Mouse (Mus musculus): ENCODE data around the gene Ap3m1.
"Not testable (repeated sequence)": the region's sequence is repeated elsewhere in the genome, so short reads cannot be mapped to it uniquely, and the experiment has no call there.

Ap3m1 gene

DNA sequence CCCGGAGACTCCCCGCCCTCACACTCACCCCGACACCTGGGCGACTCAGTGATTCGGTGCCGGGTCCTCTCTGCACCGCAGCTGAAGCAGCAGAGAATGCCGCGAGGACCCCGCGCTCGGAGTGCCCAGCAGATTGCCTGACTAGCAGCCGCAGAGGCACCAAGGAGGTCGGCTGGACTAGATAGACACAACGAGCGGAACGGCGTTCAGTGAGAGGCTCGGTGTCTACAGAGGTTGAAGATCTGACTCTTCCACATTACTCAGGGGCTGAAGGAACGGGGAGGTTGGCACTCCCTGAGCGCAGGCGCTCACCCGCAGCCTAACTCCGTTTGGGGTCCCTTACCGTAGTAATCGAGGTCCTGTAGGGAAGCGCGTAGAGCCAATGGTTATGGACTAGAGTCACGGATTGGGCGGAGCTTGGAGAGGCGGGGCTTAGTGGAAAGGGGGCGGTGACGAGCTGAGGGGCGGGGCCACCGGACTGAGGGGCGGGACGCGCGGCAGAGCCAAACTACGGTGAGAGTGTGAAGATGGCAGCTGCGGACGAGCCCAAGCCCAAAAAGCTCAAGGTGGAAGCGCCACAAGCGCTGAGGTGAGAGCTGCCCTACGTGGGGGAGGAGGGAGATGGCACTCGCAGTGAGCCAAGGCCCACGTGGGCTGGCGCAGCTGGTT is at the start of gene Ap3m1, which contains the start of gene Adk:
Gene Ap3m1, minus strand, starts transcription at position 397 of the 669 bp plus-strand sequence.
Gene Adk, plus strand, starts transcription at position 463 of the 669 bp plus-strand sequence.
- DNase-seq: peak; percentile 96

DNA sequence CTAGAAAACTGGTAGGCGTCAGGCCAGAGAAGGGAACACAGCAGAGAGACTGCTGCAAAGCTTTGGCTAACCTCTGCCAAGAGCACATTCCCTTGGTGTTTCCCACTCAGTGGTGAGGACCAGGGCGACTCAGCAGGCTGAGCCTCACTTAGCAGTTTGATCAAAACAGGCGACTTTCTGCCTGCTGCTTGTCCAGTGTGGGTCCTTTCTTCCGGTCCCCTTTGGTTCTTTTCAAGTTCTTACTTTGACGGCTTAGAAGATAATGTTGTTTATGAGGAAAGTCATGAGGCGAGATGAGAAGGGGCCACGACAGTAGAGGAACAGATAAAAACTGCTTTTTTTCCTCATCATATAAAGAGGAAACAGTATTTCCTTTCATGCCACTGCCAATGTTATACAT is 49.3 kb upstream of the Ap3m1 start:
- DNase-seq: peak; percentile 33

DNA sequence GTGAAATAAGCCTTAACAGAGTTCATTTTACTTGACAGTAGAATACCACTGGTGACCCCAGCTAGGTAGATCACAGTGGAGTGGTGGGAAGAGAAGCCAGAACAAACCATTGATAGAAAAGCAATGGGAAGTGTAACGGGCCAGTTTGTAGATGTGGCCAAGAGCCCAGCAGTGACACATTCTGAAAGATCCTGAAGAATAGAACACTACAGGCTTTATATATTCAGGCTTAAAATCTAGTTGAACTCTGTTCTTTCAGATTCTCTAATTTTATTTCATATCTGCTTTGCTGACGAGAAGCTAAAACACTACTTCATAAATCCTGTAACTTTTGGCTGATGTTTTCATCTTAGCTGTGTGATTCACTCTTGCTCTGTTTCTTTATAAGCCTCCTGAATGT is 48.6 kb upstream of the Ap3m1 start:
- no peak for DNase-seq

DNA sequence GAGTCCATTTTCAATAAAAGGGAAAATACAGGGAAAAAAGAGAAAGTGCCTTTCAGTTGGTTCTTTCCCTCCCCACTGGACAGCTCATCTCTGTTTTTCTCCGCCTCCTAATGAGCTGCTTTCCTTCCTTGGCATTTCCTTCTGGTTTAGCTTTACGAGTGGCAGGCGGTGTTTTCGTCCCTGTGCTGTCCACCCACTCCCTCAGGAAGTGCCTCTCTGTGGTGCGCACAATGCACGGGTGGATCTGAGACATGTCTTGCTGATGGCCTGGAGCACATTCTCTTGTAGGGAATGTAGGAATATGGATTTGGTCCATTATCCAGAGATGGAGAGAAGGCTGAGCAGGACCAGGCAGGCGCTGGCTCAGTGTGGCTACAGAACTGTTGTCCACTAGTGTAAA is 47.1 kb upstream of the Ap3m1 start:
- DNase-seq: peak; percentile 34

DNA sequence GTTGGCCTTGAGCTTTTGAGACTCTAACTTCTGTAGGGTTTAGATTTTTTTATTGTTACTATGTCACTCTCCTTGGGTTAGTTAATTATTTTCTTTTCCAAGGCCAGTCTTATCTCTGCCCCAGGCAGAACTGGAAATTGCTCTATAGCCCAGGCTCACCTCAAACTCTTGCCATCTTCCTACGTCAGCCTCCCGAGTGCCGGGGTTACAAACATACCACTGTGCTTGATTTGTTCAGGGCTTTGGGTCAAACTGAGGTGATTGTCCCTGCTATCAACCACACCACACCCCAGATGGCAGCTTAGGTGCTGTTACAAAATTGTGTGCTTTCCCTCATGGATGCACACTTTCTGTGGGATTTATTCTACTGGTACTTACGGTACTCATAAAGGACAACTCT is 44.4 kb upstream of the Ap3m1 start:
- peak; percentile 20 for DNase-seq

DNA sequence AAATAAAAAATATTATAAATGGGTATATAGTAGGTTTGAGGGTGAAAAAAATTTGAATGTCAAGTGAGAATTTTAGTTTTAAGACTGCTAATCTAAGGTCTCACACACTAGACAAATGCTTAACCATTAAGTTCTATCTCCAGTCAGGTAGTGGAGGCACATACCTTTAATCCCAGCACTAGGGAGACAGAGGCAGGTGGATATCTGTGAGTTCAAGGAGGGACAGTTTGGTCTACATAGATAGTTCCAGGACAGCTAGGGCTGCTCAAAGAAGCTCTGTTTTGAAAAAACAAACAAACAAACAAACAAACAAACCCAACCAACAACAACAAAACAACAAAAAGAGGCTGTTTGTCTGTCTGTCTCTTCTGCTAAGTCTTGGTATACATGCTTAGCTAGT is 44.0 kb upstream of the Ap3m1 start:
- DNase-seq: no peak

DNA sequence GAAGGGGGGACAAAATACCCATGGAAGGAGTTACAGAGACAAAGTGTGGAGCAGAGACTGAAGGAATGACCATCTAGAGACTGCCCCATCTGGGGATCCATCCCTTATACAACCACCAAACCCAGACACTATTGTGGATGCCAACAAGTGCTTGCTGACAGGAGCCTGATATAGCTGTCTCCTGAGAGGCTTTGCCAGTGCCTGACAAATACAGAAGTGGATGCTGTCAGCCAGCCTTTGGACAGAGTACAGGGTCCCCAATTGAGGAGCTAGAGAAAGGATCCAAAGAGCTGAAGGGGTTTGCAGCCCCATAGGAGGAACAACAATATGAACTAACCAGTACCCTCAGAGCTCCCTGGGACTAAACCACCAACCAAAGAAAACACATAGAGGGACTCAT is 41.9 kb upstream of the Ap3m1 start:
- DNase-seq: not testable (repeated sequence)

DNA sequence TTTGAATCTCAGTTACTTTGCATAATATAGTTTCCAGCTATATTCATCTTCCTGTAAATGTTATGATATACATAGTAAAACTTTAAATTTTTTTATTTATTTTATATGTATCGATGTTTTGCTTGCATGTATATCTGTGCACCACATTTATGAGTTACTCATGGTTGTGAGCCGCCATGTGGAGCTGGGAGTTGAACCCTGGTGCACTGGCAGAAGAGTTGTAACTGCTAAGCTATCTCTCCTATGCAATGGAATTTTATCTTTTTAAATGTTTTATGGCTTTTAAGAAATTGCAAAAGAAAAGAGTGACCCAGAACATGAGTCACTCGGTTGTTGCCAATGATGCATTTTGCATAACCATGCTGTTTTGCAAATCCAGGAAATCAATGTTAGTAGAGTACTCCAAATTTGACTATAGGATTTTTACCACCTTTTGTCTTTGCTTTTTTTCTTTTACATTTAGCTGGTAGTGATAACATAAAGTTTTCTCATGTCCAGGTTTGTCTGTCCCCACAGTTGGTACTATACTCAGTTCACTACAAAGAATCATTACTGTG is 38.7 kb upstream of the Ap3m1 start:
- no peak for DNase-seq

DNA sequence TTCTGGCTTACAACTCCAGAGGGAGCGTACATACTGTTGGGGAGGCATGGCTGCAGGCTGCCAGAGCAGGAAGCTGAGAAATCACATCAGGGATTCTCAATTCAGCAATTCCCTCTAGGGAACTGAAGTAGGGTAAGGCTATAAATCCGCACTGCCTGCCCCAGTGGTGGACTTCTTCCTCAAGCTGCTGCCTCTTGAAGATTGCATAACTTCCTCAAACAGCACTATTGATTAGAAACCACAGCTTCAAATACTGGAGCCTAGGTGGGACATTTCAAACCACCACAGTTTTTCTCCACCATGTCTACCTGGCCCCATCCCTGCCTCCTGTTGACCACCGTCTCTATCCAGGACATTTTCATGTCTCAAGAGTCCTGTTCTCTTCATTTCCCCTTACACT is 38.1 kb upstream of the Ap3m1 start:
- no peak for DNase-seq

DNA sequence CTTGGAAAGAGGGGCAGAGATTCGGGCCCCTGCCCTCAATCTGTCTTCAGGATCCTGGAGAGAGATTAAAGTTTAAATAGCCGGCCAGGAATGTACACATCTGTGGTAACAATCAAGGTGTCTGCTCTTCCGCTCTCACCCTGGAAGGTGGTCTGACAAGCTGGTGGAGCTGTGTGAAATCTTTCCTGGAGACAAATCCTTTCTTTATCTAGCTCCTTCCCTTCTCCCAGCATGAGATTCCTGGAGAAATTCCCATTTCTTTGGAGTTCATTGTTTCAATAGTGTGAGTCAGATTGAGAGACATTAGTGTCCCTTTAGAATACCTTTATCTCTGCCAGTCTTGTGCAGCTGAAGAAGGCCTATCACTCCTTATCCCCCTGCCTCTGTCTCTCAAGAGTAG is 36.4 kb upstream of the Ap3m1 start:
- DNase-seq: no peak

DNA sequence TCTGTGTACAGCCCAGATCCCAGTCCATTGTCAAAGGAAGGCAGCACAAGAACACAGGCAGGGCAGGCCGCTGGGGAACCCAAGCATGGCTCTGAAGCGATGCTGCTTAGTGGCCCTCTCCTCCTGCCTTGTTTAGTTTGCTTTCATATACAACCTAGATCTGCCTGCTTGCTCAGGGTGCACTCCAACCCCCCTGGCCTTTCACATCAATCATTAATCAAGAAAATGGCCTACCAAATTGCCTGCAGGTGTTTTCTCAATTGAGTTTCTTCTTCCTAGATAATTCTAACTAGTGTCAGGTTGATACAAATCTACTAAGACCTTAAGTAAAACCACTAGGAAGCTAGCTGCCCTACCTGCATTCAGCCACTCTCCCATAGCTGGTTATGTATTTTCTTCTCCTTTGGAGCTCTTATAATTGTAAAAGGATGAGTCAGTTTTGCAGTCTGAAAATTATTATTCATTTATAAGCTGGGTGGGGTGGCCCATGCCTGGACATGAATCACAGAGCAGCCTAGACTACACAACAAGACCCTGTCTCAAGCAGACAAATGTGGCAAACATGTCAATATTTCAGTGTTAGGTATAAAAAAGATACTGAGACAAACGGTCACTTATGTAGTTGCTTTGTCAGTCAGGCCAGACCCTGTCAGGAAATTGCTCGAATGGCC is 35.2 kb upstream of the Ap3m1 start:
- DNase-seq: peak; percentile 25

DNA sequence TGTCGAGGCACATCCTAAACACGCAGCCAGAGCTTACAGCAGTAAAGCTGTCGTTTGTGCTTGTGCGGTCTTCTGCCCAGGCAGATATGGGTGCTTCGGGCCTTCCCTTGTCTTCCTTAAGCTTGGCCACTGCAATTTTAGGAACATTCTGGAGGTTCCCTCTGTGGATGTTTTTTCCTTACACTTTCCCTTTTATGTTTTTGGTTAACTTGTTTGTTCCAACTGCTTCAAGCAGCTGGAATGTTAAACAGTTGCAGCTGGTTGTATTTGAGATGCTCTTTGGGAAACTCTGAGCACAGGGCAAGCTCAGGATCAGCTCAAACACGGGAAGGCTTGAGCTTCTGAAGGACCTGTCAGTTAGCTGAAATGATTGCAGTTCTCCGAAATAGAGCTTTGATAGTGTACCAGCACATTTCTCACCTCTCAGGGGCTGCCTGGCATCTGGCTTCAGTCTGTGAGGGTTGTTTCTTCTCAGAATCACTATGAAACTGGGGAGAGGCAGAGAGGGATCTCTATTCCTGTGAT is 34.6 kb upstream of the Ap3m1 start:
- DNase-seq: no peak

DNA sequence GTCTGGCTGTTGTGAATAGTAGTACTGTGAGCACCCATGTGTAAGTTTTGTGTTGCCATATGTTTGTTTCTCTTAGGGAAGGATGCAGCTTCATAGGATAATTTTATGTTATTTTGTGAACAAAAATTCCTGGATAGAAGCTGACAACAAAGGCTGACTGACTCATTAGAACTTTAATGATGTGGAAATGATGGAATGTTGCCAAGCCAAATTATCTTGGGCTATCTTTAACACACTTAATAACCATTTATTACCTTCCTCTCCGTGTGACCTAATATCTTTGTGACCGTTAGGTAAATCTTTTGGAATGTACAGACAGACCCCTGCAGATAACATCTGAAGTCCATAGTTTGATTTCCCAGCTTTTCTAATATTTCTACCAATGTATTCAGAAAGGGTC is 33.8 kb upstream of the Ap3m1 start:
- DNase-seq: no peak

DNA sequence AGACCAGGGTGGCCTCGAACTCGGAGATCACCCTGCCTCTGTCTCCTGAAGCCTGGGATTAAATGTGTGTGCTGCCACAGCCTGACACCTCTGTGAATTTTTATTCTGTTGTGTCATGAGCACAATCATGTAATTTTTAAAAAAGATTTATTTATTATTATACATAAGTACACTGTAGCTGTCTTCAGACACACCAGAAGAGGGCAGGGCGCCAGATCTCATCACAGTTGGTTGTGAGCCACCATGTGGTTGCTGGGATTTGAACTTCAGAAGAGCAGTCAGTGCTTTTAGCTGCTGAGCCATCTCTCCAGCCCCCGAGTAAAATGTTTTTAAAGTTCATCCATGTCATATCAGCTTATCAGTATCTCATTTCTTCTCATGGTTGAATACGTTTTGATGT is 33.4 kb upstream of the Ap3m1 start:
- no peak for DNase-seq

DNA sequence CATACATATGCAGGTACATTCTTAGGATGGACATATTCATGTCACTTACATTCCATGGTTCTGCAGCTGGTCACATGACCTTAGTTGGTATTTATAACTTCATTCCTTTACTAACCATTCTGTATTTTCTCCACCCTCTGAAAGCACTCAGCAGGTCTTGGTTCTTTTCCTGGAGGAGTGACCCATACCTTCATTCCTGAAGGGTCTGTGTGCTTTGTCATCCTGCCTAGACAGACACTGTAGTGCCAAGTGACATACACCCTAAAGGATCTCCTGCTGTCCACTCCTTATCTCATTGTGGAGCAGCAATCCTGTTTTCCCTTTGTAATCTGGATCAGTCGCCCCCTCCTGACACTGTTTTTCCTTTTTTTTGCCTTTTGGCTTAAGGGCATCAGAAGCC is 30.5 kb upstream of the Ap3m1 start:
- no peak for DNase-seq

DNA sequence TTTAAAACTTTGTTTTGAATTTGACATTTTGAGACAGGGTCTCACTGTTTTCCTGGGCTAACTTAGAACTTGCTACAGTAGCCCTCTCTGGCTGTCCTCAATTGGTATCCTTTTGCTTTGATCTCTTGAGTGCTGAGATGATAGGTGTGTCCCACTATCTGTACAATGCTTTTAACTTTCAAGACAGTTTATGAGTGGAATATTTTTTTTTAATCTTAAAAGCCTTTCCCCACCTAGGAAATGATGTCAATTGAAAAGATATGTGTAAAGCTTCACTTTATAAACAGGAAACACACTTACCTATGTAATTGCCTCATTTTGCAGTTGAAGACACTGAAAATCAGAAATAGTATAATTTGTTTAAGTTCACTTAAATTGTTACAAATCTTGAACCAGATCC is 26.2 kb upstream of the Ap3m1 start:
- DNase-seq: no peak

DNA sequence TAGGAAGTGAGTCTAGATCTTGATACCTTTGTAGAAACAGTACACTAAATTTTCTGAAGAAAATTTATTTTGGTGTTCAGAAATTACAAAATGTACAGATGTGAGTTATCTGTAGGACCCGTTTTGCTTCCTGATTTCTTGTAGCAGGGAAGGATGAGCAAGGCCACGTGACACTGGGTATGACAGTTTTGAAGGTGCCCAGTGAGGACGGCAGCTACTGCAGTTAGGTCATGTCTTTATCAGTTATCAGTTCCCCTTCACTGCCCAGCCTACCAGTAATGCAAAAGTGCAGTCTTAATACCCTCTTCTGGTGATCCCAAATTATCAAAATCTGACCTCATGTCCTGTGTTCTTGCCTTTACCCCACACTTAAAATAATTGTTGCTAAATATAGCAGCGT is 25.6 kb upstream of the Ap3m1 start:
- no peak for DNase-seq

DNA sequence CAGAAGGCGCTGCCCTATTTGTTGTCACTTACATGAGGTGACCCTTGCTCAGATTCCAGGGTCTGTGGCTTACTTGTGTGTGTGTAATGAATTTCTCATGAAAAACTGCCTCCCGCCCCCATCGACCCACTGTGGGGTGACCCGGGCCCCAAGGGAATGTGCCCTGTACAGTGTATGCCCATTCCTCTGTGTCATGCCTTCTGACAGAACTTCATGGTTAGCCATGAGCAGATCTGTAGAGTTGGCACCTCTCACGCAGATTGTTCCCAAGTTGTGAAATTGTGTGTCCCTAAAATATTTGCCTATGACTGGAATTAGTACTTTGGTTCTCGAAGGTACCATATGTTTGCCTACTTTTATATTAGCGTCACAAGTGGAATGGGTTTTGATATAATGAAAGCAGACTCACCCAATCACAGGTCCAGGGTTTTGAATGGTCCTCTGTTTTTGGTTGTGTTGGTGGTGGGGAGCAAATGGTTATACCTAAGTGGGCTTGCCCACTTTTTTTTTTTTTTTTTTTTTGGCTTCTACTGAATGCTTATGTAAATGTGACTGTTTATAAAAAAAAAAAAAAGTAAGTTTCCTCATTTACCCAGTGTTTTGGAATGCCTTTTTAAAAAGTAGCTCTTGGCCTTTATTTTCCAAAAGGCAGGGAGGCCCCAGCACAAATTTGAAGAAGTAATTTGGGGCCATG is 24.3 kb upstream of the Ap3m1 start:
- DNase-seq: no peak

DNA sequence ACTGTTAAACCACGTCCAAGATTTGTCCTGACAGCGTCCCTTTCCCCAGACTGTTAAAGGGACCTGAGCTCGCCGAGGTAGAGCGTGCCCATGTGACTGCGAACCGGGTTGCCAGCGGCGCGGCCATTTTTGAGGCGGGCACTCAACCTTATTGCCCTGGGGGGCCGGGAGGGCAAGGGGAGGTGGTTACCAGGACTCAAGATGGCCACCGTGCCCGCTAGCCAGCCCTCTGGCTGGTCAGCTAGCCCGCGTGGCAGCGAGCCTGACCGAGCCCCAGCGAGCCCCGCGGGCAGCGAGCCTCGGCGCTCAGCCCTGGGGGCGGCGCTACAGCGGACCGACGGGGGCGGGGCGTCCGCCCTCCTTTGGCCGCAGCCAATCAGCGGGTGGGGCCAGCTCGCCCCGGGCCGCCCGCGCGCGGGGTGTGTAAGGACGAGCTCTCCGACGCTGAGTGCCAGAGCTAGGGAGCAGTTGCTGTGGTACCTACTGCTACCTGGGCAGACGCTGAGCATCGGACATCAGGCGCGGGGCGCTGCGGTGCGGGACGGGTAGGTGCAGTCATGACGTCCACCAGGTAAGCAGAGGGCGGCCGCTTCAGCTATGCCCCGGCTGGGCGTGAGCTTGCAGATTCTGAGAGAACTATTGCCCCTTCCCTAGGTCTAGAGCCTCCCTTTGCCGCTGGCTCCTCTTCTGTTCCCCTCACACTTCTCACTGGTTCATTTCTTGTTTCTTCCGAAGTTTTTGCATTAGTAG is 23.6 kb upstream of the Ap3m1 start:
- peak; percentile 95 for DNase-seq

DNA sequence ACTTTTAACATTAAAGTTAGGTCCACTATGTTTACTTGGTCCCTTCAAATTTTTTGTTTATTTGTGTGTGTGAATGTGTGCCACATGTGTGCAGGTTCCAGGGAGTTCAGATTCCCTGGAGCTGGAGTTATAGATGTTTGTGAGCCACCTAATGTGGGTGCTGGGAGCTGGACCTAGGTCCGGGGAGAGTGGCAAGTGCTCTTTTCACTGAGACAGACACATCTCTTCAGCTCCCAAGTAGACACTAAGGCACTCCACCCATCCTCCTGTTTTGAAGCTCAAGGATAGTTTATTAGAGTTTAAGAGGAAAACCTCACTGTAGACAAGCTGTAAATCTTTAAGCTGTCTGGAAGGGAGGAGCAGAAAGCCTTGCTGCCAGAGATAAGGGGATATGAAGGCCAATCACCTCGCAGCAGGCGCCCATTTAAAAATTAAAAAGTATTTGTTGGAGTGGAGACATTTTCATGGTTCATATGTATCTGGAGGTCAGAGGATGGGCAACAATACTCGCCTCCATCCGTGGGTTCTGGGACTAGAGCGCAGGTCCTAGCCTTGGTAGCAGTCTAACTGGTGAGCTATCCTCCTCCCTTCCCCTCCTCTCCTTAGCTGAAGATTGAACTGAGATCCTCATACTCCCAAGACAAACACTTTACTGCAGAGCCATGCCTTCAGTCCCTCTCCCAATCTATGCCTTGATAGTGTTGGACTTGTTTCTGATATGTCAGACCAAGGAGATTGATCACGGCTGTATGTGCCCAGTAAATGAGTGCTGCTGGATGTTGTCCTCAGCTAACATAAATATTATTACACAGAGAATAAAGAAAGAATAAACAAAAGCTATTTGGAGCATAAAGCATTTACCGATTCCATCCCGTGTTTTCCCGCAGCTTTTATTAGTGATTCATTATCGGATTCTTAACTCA is 22.4 kb upstream of the Ap3m1 start:
- no peak for DNase-seq

DNA sequence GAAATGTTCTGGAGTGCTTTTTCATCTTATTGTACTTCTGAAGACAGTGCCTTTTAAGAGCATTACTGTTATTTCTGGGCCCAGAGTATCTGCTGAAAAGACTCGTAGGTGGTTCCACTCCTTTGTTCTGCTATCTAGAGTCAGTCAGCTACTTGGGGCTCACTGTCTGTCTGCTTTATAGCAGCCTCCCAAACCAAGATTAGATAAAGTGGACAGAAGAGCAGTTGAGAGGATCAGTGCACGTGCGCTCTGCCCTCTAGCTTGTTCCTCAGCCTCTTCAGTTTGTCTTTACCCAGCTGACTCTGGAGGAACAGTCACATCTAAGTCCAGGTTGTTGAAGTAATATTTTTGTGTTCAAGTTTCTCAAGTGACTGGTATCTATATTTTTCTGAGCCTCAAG is 21.7 kb upstream of the Ap3m1 start:
- DNase-seq: no peak

DNA sequence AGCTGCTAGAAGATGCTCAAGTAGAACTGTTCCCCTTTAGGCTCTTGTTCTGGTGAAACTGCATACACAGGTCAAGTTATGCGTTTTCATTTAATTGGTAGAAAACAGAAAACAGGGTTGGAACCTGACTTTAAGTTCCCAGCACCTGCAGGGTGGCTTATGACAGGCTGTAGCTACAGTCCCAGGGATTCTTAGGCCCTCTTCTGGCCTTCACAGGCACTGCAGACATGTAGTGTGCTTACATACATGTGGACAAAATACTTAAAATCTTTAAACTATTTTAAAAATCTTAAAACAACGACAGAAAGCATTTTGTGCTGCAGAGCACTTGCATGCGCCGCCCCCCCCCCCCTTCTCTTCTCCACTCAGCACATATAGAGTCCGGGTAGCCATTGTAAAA is 17.3 kb upstream of the Ap3m1 start:
- DNase-seq: no peak

All from kidney, postnatal 14 days (tissue).